Mouse (Mus musculus): Measurements from ENCODE around the gene AI467606. TPM values are rescaled to one million over a fixed set of nuclear protein-coding genes. Genes with fewer than 3 reads are reported as not detected.
A peak's percentile ranks its signal among the peaks of the same experiment; 100 is the strongest.
"Not testable (repeated sequence)": the region's sequence is repeated elsewhere in the genome, so short reads cannot be mapped to it uniquely, and the experiment has no call there.

The AI467606 gene
- polyA plus RNA-seq, 1 experiment from 2014 or later, result 1.9 TPM

DNA sequence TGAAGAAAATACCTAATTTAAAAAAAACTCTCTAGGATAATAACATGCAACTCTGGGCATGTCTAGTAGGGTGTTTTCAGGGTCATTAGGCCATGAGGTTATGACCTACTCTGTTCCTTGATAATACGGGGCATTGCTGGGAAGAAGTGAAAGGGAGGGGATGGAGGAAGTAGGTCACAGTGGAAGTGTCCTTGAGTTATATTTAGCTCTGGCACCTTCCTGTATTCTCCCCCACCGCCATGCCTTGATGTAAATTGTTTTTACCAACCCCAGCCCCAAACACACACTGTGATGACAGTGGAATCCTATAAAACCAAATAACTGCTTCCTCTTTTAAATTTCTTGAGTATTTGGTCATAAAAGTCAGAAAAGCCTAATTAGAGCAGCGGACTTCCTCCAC is 11.1 kb upstream of the AI467606 start:
- WGBS, result 68% methylated on average over 3 of the region's 3 CpGs
- Histone ChIP-seq H3K9me3 (ENCODE audit: control insufficient read depth, low read length) (no peaks in the 10 kb centered on the region), H3K4me1 (replicated peaks; ENCODE audit: control insufficient read depth, insufficient read depth, low read length) (no peaks in the 10 kb centered on the region), H3K9ac (no peak overlapping the region), H3K36me3 (replicated peaks; ENCODE audit: control insufficient read depth, insufficient read depth) (no peaks in the 10 kb centered on the region), H3K27me3 (ENCODE audit: control insufficient read depth, insufficient read depth, low read length) (no peaks in the 10 kb centered on the region), H3K4me3 (replicated peaks; ENCODE audit: low read length) (no peak overlapping the region), H3K27ac (no peak overlapping the region), H3K4me2 (replicated peaks) (no peak overlapping the region)
- ATAC-seq (ENCODE audit: low FRiP score) (no peak), DNase-seq (ENCODE audit: low spot score) (no peak)

DNA sequence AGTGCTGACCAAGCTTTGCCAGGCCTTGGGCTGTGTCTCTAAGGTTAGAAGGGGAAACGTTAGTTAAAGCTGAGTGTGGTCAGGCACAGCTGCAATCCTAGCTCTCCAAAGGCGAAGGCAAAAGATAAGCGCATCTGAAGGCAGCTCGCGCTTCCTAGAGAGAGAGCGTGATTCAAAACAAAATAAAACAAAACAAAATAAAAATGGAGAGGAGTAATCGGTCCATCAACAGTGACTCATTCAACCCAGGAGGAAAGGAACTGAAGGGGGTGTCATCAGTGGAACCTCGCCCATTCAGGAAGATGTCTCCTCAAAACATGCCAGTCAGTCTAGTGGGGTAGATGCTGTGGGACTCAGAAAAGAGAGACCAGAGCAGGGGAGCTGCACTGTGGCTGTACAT is 8.9 kb upstream of the AI467606 start:
- DNase-seq (ENCODE audit: low spot score) (no peak), ATAC-seq (ENCODE audit: low FRiP score) (no peak)
- no peaks in the 10 kb centered on the region for H3K9me3 ChIP-seq (ENCODE audit: control insufficient read depth, low read length)
- WGBS, result 82% methylated on average over 8 of the region's 8 CpGs
- no peaks in the 10 kb centered on the region for H3K4me1 ChIP-seq (replicated peaks; ENCODE audit: control insufficient read depth, insufficient read depth, low read length)
- no peak overlapping the region for H3K4me3 ChIP-seq (replicated peaks; ENCODE audit: low read length)
- no peak overlapping the region for H3K9ac ChIP-seq
- H3K36me3 ChIP-seq (replicated peaks; ENCODE audit: control insufficient read depth, insufficient read depth), result no peaks in the 10 kb centered on the region
- no peak overlapping the region for H3K4me2 ChIP-seq (replicated peaks)
- no peak overlapping the region for H3K27ac ChIP-seq
- H3K27me3 ChIP-seq (ENCODE audit: control insufficient read depth, insufficient read depth, low read length), result no peaks in the 10 kb centered on the region

DNA sequence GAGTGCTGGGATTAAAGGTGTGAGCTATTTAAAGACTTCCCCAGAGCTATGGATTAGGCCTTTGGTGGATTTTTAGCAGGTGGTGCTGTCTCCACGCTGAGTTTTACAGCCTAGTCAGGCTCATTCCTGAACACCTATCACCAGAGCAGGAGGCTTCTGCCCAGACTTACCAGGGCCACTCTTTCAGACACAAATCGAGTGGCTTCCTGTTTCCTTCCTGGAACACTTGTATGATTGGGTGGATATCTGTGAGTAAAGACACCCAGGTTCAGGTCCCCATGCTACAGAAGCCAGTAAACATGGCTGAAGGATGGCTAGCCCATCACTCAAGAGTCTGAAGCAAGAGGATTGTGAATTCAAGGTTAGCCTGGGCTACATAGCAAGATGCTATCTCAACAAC is 8.2 kb upstream of the AI467606 start:
- ATAC-seq (ENCODE audit: low FRiP score) (no peak), DNase-seq (ENCODE audit: low spot score) (no peak)
- Histone ChIP-seq H3K4me3 (replicated peaks; ENCODE audit: low read length) (no peak overlapping the region), H3K27ac (no peak overlapping the region), H3K4me1 (replicated peaks; ENCODE audit: control insufficient read depth, insufficient read depth, low read length) (no peaks in the 10 kb centered on the region), H3K9me3 (ENCODE audit: control insufficient read depth, low read length) (no peaks in the 10 kb centered on the region), H3K9ac (no peak overlapping the region), H3K27me3 (ENCODE audit: control insufficient read depth, insufficient read depth, low read length) (no peaks in the 10 kb centered on the region), H3K36me3 (replicated peaks; ENCODE audit: control insufficient read depth, insufficient read depth) (no peaks in the 10 kb centered on the region), H3K4me2 (replicated peaks) (no peak overlapping the region)
- 55% methylated on average over 2 of the region's 2 CpGs for WGBS

DNA sequence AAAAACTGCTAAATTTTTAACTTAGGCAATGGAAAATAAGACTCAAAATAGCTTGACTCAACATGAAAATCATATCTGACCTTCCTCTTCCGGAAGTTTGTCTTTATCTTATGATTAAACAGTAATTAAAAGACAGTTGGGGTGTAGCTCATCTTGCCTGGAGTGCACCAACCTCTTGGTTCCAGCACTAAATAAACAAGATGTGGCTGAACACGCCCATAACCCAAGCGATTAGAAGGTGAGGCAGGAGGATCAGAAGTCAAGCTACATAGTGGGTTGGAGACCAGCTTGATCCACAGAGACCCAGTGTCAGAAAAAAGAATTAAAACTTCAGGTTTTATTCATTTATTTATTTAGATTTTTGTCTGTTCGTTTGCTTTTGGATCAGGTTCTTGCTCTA is 7.5 kb upstream of the AI467606 start:
- 86% methylated on average over 4 of the region's 4 CpGs for WGBS
- Histone ChIP-seq H3K36me3 (replicated peaks; ENCODE audit: control insufficient read depth, insufficient read depth) (no peaks in the 10 kb centered on the region), H3K4me2 (replicated peaks) (no peak overlapping the region), H3K9me3 (ENCODE audit: control insufficient read depth, low read length) (no peaks in the 10 kb centered on the region), H3K4me3 (replicated peaks; ENCODE audit: low read length) (no peak overlapping the region), H3K27ac (no peak overlapping the region), H3K9ac (no peak overlapping the region), H3K4me1 (replicated peaks; ENCODE audit: control insufficient read depth, insufficient read depth, low read length) (no peaks in the 10 kb centered on the region), H3K27me3 (ENCODE audit: control insufficient read depth, insufficient read depth, low read length) (no peaks in the 10 kb centered on the region)
- DNase-seq (ENCODE audit: low spot score) (no peak), ATAC-seq (ENCODE audit: low FRiP score) (no peak)

DNA sequence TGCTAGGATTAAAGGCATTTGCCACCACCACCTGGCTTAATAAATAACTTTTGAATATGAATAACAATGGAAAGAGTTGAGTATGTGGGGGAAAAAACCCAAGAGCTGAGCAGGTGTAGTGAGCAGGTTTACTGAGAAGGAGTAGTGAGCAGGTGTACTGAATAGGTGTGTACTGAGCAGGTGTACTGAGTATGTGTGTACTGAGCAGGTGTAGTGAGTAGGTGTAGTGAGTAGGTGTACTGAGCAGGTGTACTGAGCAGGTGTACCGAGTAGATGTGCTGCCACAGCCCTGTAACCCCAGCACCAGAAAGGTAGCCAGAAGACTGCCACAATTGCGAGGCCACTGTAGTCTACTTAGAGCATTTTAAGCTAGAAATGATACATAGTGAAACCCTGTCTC is 6.4 kb upstream of the AI467606 start:
- no peak overlapping the region for H3K4me3 ChIP-seq (replicated peaks; ENCODE audit: low read length)
- ATAC-seq (ENCODE audit: low FRiP score) (no peak), DNase-seq (ENCODE audit: low spot score) (no peak)
- H3K27ac ChIP-seq, result no peak overlapping the region
- H3K9me3 ChIP-seq (ENCODE audit: control insufficient read depth, low read length), result no peaks in the 10 kb centered on the region
- no peak overlapping the region for H3K4me2 ChIP-seq (replicated peaks)
- H3K4me1 ChIP-seq (replicated peaks; ENCODE audit: control insufficient read depth, insufficient read depth, low read length), result no peaks in the 10 kb centered on the region
- WGBS, result 86% methylated on average over 2 of the region's 2 CpGs
- H3K9ac ChIP-seq, result no peak overlapping the region
- H3K36me3 ChIP-seq (replicated peaks; ENCODE audit: control insufficient read depth, insufficient read depth), result no peaks in the 10 kb centered on the region
- no peaks in the 10 kb centered on the region for H3K27me3 ChIP-seq (ENCODE audit: control insufficient read depth, insufficient read depth, low read length)

DNA sequence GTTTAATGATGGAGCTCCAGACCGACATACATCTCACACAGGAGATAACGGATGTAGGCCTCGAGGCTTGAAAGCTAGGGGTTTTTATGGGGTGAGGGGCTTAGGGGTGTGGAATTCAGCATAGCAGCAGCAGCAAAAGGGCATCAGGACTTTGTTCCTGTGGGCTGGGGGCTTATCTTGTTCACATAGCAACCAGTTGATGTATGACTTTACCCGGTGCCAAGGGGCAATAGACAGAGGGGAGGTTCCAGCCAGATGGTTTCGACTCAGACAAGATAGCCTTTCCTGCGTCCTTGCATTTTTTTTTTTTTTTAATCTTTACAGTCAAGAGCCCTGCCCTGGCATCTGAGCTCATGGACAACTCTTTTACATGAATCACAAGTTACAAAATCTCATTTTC is 5.4 kb upstream of the AI467606 start:
- H3K9ac ChIP-seq; H3K4me1 ChIP-seq (replicated peaks; ENCODE audit: control insufficient read depth, insufficient read depth, low read length); H3K27ac ChIP-seq; H3K4me3 ChIP-seq (replicated peaks; ENCODE audit: low read length); ATAC-seq (ENCODE audit: low FRiP score); H3K4me2 ChIP-seq (replicated peaks); H3K36me3 ChIP-seq (replicated peaks; ENCODE audit: control insufficient read depth, insufficient read depth); H3K27me3 ChIP-seq (ENCODE audit: control insufficient read depth, insufficient read depth, low read length); DNase-seq (ENCODE audit: low spot score); H3K9me3 ChIP-seq (ENCODE audit: control insufficient read depth, low read length): not testable (repeated sequence)
- 75% methylated on average over 6 of the region's 6 CpGs for WGBS

DNA sequence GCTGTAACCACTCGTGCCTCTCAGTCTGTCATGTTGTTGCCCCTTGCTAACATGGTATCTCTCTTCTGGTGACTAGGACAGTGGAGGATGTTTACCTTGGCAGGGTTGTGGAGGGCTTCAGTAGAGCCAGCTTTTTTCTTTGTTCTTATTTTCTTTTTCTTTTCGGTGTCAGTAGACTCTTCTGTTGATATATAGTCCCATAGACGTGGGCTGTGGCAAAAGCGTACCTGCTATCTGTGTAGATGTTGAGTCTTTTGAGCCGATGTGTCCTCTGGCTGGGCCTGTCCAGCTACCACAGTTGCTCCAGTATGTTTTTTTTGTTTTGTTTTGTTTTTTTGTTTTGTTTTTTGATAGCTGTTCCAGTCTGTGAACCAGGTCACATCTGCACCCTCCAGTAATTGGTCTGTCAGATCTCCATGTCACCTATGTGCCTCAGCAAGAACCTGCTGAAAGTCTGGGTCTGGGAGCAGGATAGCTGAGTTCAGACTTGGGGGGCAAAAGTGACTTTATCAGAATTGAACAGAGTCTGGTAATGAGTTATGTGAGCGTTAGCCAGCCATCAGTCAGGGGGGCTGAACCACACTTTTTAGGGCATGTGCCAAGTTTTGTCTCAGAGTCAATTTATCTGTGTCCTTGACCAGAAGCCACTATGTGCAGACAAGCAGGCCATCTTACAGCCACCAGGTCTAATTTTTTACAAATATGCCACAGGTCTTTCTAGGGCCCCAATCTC is 3.7 kb upstream of the AI467606 start, which contains the start of gene Zg16:
TSS of gene Zg16 (minus strand) at position 51 of the 733 bp plus-strand sequence.
- WGBS, result 84% methylated on average over 6 of the region's 6 CpGs
- not testable (repeated sequence) for H3K4me1 ChIP-seq (replicated peaks; ENCODE audit: control insufficient read depth, insufficient read depth, low read length); H3K27me3 ChIP-seq (ENCODE audit: control insufficient read depth, insufficient read depth, low read length); ATAC-seq (ENCODE audit: low FRiP score); H3K9me3 ChIP-seq (ENCODE audit: control insufficient read depth, low read length); H3K9ac ChIP-seq; H3K4me3 ChIP-seq (replicated peaks; ENCODE audit: low read length); H3K4me2 ChIP-seq (replicated peaks); H3K36me3 ChIP-seq (replicated peaks; ENCODE audit: control insufficient read depth, insufficient read depth); DNase-seq (ENCODE audit: low spot score); H3K27ac ChIP-seq

DNA sequence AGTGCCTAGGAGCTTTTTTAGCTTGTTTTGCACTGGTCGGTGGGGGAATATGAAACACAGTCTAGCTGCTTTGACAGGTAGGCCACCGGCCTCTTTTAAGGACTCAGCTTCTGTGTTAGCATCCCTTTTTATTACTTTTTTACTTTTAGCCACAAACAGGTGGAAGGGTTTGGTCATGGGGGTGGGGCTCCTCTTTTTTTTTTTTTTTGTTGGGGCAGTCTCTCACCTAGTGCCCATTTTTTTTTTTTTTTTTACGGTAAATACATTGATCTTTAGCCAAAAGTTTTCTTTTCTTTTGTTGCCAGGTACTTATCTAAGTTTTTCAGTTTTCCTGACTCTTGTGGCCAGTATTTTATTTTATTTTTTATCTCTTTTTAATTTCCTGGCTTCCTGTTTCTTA is 3.1 kb upstream of the AI467606 start:
- WGBS, result 82% methylated on average over 3 of the region's 3 CpGs
- Histone ChIP-seq H3K9me3 (ENCODE audit: control insufficient read depth, low read length) (no peaks in the 10 kb centered on the region), H3K4me1 (replicated peaks; ENCODE audit: control insufficient read depth, insufficient read depth, low read length) (no peaks in the 10 kb centered on the region), H3K36me3 (replicated peaks; ENCODE audit: control insufficient read depth, insufficient read depth) (no peaks in the 10 kb centered on the region), H3K4me2 (replicated peaks) (no peak overlapping the region), H3K27me3 (ENCODE audit: control insufficient read depth, insufficient read depth, low read length) (no peaks in the 10 kb centered on the region), H3K4me3 (replicated peaks; ENCODE audit: low read length) (no peak overlapping the region), H3K9ac (no peak overlapping the region), H3K27ac (no peak overlapping the region)
- DNase-seq (ENCODE audit: low spot score), result no peak
- no peak for ATAC-seq (ENCODE audit: low FRiP score)

DNA sequence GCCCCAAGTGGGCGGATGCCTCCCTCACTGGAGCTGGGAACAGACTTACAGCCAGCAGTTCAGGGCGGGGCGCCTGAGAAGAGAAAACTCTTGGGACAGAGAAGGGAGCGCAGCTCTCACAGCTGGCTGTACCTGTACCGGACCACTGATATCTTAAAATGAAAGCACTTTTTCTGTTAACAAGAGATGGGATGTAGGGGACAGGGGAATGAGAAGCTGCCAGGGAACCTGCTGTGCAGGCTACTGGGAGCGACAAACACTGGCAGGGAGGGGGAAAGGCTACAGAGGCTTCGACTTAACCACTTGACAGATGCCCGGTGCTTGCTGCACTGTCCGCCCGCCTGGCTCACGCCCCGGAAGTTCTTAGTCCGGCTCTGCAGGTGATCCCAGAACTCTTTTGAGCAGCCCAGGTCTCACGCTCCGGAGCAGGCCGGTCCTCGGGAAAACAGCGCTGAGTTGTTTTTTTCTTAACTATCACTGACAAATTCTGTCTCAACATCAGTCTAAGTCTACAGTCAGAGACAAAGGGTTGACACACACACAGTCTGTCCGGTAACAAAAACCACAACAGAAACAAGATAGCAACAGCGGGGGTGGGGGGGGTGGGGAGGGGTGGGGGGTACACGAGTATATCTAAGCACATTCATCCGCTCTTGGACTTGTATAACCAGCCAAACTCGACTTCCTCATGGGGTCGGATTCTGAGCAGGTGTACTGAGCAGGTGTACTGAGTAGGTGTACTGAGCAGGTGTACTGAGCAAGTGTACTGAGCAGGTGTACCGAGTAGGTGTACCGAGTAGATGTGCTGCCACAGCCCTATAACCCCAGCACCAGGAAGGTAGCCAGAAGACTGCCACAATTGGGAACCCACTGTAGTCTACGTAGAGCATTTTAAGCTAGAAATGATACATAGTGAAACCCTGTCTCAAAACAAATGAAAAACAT is 2.0 kb upstream of the AI467606 start:
- H3K4me3 ChIP-seq (replicated peaks; ENCODE audit: low read length), result 0 out of 2 replicates have a peak overlapping the region, but pooled peaks have one; percentile 5
- H3K9me3 ChIP-seq (ENCODE audit: control insufficient read depth, low read length), result no peaks in the 10 kb centered on the region
- no peaks in the 10 kb centered on the region for H3K4me1 ChIP-seq (replicated peaks; ENCODE audit: control insufficient read depth, insufficient read depth, low read length)
- H3K27me3 ChIP-seq (ENCODE audit: control insufficient read depth, insufficient read depth, low read length), result no peaks in the 10 kb centered on the region
- DNase-seq (ENCODE audit: low spot score) (no peak), ATAC-seq (ENCODE audit: low FRiP score) (no peak)
- peak overlapping the region; percentile 47; the same call in 1 of the 2 replicates for H3K9ac ChIP-seq
- H3K36me3 ChIP-seq (replicated peaks; ENCODE audit: control insufficient read depth, insufficient read depth), result no peaks in the 10 kb centered on the region
- WGBS, result 21% methylated on average over 27 of the region's 27 CpGs
- peak overlapping the region; percentile 52 for H3K4me2 ChIP-seq (replicated peaks)
- no peak overlapping the region for H3K27ac ChIP-seq

All from hindbrain, embryonic 14.5 days (tissue).